15 mouse cellular contexts compared by ENCODE assay signal in genomic region chr2:73081861-73082260, GRCm38 (mm10).
"Had no signal": no experiment of that assay in that cellular context is flagged by ENCODE, and none has a peak within 500 bp of the region (broad histone marks: within the 10 kb centered on the region; RNA-seq: fewer than 3 reads in every experiment).

No protein-coding gene starts in this region.

- ATAC-seq: intestine, postnatal 0 days; liver, embryonic 12.5 days had no signal

- H3K36me3 ChIP-seq: limb, embryonic 15.5 days; liver, embryonic 12.5 days; neural tube, embryonic 15.5 days had no signal

- DNase-seq: kidney, adult 9 months; kidney, postnatal 14 days; midbrain, embryonic 14.5 days; right cerebral cortex, adult 18-20 months; right cerebral cortex, postnatal 25 days; thymus, adult 2 months; thymus, postnatal 36 days had no signal

- H3K4me3 ChIP-seq: left cerebral cortex, adult 2 months; limb, embryonic 15.5 days; liver, embryonic 12.5 days; myocyte; neural tube, embryonic 15.5 days had no signal

- H3K9ac ChIP-seq: limb, embryonic 15.5 days; liver, embryonic 12.5 days; lung, embryonic 14.5 days; neural tube, embryonic 15.5 days had no signal

- H3K9me3 ChIP-seq: limb, embryonic 15.5 days; liver, embryonic 12.5 days; neural tube, embryonic 15.5 days had no signal

- H3K27me3 ChIP-seq: limb, embryonic 15.5 days; neural tube, embryonic 15.5 days had no signal

- H3K27ac ChIP-seq: left cerebral cortex, adult 2 months; limb, embryonic 15.5 days; liver, embryonic 12.5 days; neural tube, embryonic 15.5 days; stomach, postnatal 0 days had no signal

- H3K4me2 ChIP-seq: limb, embryonic 15.5 days; liver, embryonic 12.5 days; lung, embryonic 14.5 days; neural tube, embryonic 15.5 days had no signal
